Mouse (Mus musculus): ENCODE results near the gene Wdtc1. TPM values are rescaled to one million over a fixed set of nuclear protein-coding genes. Genes with fewer than 3 reads are reported as not detected.

The Wdtc1 gene
- total RNA-seq, 1 experiment: 91.8 TPM

DNA sequence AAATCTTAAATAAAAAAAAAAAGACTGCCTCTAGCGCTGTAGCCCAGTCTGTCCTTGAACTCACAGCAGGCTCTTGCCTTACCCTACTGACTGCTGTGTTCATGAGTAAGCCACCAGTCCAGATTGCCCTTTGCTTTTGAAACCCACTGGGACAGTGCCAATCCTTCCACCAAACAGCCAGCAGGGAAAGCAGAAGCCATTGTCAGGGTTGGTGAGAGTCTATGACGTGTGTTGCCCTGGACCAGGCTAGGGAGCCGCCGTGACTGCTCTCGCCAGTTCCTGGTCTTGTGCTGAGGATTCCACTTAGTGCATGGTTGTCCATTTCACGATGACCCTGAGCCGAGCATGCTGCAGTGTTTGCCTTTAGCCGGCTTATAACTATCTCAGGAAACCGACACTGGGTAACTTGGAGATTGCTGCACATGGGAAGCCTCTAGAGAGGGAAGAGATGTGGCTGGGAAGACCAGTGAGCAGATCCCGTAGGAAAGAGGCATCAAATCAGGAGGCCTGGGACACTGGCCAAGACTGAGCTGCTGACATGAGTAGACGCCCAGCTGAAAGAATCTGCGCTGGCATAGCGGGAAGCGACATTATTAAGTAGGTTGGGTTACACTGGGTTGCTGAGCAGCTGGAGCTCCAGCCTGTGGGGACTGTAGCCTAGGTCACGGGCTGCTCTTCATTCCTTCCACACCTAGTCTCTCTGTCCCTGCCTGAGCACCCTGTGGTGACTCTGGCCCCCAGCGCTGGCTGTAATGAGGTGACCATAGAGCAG is 35.7 kb upstream of the Wdtc1 start:
- DNase-seq (ENCODE audit: low read depth, low spot score): no peak
- TF ChIP-seq ZNF384 (IDR thresholded peaks at IDR 0.05; ENCODE audit: low read depth, low read length) (no peak), HCFC1 (IDR thresholded peaks at IDR 0.05; ENCODE audit: borderline replicate concordance, insufficient read depth, low read length) (no peak), ZC3H11A (IDR thresholded peaks at IDR 0.05; ENCODE audit: borderline replicate concordance, low read depth, low read length) (no peak)

DNA sequence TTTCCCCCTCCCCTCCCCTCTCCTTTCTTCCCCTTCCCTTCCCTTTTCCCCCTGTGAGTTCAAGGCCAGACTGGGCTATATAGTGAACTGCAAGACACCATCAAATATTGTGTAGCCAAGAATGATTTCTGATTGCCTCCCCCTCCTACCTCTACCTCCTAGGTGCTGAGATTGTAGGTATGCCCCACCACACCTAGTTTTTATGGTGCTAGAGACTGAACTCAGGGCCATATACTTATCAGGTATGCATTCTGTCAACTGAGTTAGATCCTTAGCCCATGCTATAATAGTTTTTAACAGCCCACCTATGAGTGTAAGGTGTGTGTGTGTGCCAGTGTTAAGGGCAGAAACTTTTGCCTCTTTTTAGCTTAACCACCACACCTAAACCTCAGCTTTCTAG is 33.8 kb upstream of the Wdtc1 start:
- Histone ChIP-seq H3K9ac (ENCODE audit: insufficient read depth, low read depth, low read length, poor library complexity, severe bottlenecking) (no peak overlapping the region), H3K27ac (ENCODE audit: insufficient read depth, low read depth, low read length, poor library complexity, severe bottlenecking) (no peak overlapping the region), H3K9me3 (ENCODE audit: control insufficient read depth, insufficient read depth, low read depth, low read length) (no peaks in the 10 kb centered on the region), H3K36me3 (ENCODE audit: control insufficient read depth, insufficient read depth, low read length, poor library complexity, severe bottlenecking) (peaks cover 3% of the 10 kb centered on the region; the same call in 1 of the 2 replicates), H3K4me1 (ENCODE audit: control insufficient read depth in 2 of 2, insufficient read depth in 2 of 2, low read length in 2 of 2, poor library complexity in 1 of 2) (peaks cover 5 to 29% of the 10 kb centered on the region in 2 experiments; a peak in 3 of 4 replicates), H3K4me3 (ENCODE audit: insufficient read depth in 1 of 2, low read depth in 1 of 2, low read length in 2 of 2, poor library complexity in 1 of 2, severe bottlenecking in 1 of 2) (no peak overlapping the region)
- in situ Hi-C loops (cut with MboI; ENCODE audit: low sequenced_read_pairs in 2 of 2, unreplicated experiment in 2 of 2): no loop called here
- TF ChIP-seq ZC3H11A (IDR thresholded peaks at IDR 0.05; ENCODE audit: borderline replicate concordance, low read depth, low read length) (no peak), ZNF384 (IDR thresholded peaks at IDR 0.05; ENCODE audit: low read depth, low read length) (no peak)
- DNase-seq (ENCODE audit: low read depth, low spot score): no peak

More for the DNA sequence above, 35.7 kb upstream of the Wdtc1 start:
- in situ Hi-C loops (cut with MboI; ENCODE audit: low sequenced_read_pairs in 2 of 2, unreplicated experiment in 2 of 2): no loop called here
- H3K27ac ChIP-seq (ENCODE audit: insufficient read depth, low read depth, low read length, poor library complexity, severe bottlenecking): no peak overlapping the region
- no peak overlapping the region for H3K4me3 ChIP-seq (ENCODE audit: insufficient read depth in 1 of 2, low read depth in 1 of 2, low read length in 2 of 2, poor library complexity in 1 of 2, severe bottlenecking in 1 of 2)
- no peaks in the 10 kb centered on the region for H3K9me3 ChIP-seq (ENCODE audit: control insufficient read depth, insufficient read depth, low read depth, low read length)
- peaks cover 5 to 29% of the 10 kb centered on the region in 2 experiments; a peak in 3 of 4 replicates for H3K4me1 ChIP-seq (ENCODE audit: control insufficient read depth in 2 of 2, insufficient read depth in 2 of 2, low read length in 2 of 2, poor library complexity in 1 of 2)
- peaks cover 3% of the 10 kb centered on the region; the same call in 1 of the 2 replicates for H3K36me3 ChIP-seq (ENCODE audit: control insufficient read depth, insufficient read depth, low read length, poor library complexity, severe bottlenecking)
- no peak overlapping the region for H3K9ac ChIP-seq (ENCODE audit: insufficient read depth, low read depth, low read length, poor library complexity, severe bottlenecking)

DNA sequence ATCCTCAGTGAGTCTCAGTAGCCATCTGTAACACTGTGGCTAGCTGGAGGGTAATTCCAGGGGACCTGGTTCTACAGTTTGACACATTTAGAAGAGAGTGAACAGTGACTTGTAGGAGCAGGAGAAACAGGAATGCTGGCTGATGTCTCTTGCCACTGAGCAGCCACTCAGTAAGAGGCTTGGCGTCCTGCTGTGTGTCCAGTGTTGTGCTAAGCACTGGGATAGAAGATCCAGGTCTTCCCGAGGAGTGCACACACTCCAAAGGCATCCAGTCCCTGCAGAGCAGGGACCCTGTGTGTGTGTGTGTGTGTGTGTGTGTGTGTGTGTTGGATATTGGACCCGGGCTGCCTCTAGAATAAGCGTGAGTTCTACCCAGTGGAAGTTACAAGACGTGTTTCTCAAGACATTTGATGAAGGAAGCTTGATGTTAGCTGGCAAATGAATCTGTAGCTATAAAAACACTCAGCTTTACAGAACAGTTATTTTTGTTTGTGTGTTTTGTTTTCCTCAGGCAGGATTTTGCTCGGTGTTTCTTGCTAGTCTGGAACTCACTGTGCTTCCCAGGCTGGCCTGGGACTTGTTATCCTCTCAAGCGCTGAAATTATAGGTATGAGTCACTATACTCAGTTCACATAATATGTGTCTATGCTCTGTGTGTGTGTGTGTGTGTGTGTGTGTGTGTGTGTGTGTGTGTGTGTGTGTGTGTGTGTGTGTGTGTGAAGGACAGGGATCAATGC is 32.9 kb upstream of the Wdtc1 start:
- no peak overlapping the region for H3K9ac ChIP-seq (ENCODE audit: insufficient read depth, low read depth, low read length, poor library complexity, severe bottlenecking)
- peaks cover 5 to 27% of the 10 kb centered on the region in 2 experiments; a peak in 3 of 4 replicates for H3K4me1 ChIP-seq (ENCODE audit: control insufficient read depth in 2 of 2, insufficient read depth in 2 of 2, low read length in 2 of 2, poor library complexity in 1 of 2)
- peaks cover 3% of the 10 kb centered on the region; the same call in 1 of the 2 replicates for H3K36me3 ChIP-seq (ENCODE audit: control insufficient read depth, insufficient read depth, low read length, poor library complexity, severe bottlenecking)
- in situ Hi-C loops (cut with MboI; ENCODE audit: low sequenced_read_pairs in 2 of 2, unreplicated experiment in 2 of 2): no loop called here
- H3K9me3 ChIP-seq (ENCODE audit: control insufficient read depth, insufficient read depth, low read depth, low read length): no peaks in the 10 kb centered on the region
- no peak overlapping the region for H3K4me3 ChIP-seq (ENCODE audit: insufficient read depth in 1 of 2, low read depth in 1 of 2, low read length in 2 of 2, poor library complexity in 1 of 2, severe bottlenecking in 1 of 2)
- no peak overlapping the region for H3K27ac ChIP-seq (ENCODE audit: insufficient read depth, low read depth, low read length, poor library complexity, severe bottlenecking)
- TF ChIP-seq MAFK (IDR thresholded peaks at IDR 0.05; ENCODE audit: insufficient read depth, low read depth, low read length) (no peak), ZC3H11A (IDR thresholded peaks at IDR 0.05; ENCODE audit: borderline replicate concordance, low read depth, low read length) (no peak), CHD2 (IDR thresholded peaks at IDR 0.05; ENCODE audit: low read depth, low read length) (no peak), ZNF384 (IDR thresholded peaks at IDR 0.05; ENCODE audit: low read depth, low read length) (no peak), HCFC1 (IDR thresholded peaks at IDR 0.05; ENCODE audit: borderline replicate concordance, insufficient read depth, low read length) (no peak)
- DNase-seq (ENCODE audit: low read depth, low spot score): no peak

DNA sequence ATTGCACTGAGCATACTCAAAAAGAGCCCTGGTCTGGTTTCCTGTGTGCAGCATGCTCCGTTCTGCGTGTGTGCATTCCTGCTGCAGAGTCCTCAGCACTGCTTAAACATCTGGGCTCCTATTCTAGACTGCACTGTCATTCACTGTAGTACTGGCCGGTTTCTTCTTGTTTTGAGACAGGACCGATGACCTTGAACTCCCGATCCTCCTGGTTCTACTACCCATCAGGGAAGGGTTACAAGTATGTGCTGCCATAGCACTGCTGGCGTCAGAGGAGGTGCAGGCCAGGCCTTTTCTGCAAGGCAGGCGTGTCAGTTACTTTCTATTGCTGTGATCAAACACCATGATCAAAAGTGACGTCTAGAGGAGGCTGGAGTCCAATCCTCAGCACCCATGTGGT is 27.9 kb upstream of the Wdtc1 start:
- no peak overlapping the region for H3K4me3 ChIP-seq (ENCODE audit: insufficient read depth in 1 of 2, low read depth in 1 of 2, low read length in 2 of 2, poor library complexity in 1 of 2, severe bottlenecking in 1 of 2)
- H3K27ac ChIP-seq (ENCODE audit: insufficient read depth, low read depth, low read length, poor library complexity, severe bottlenecking): peak overlapping the region; percentile 85; the same call in 1 of the 2 replicates
- peak; percentile 42; the same call in 1 of the 2 replicates for TF ChIP-seq MAFK (IDR thresholded peaks at IDR 0.05; ENCODE audit: insufficient read depth, low read depth, low read length)
- no peak for TF ChIP-seq ZNF384 (IDR thresholded peaks at IDR 0.05; ENCODE audit: low read depth, low read length)
- peaks cover 11 to 34% of the 10 kb centered on the region in 2 experiments for H3K4me1 ChIP-seq (ENCODE audit: control insufficient read depth in 2 of 2, insufficient read depth in 2 of 2, low read length in 2 of 2, poor library complexity in 1 of 2)
- peaks cover 3% of the 10 kb centered on the region; the same call in 1 of the 2 replicates for H3K36me3 ChIP-seq (ENCODE audit: control insufficient read depth, insufficient read depth, low read length, poor library complexity, severe bottlenecking)
- DNase-seq (ENCODE audit: low read depth, low spot score): no peak
- H3K9me3 ChIP-seq (ENCODE audit: control insufficient read depth, insufficient read depth, low read depth, low read length): no peaks in the 10 kb centered on the region
- in situ Hi-C loops (cut with MboI; ENCODE audit: low sequenced_read_pairs in 2 of 2, unreplicated experiment in 2 of 2): no loop called here
- H3K9ac ChIP-seq (ENCODE audit: insufficient read depth, low read depth, low read length, poor library complexity, severe bottlenecking): no peak overlapping the region
